Mouse (Mus musculus) thymus, postnatal 0 days (tissue): Measurements from ENCODE around the gene Fntb. TPM values are rescaled to one million over a fixed set of nuclear protein-coding genes. Genes with fewer than 3 reads are reported as not detected.
"Not testable (repeated sequence)": the region's sequence is repeated elsewhere in the genome, so short reads cannot be mapped to it uniquely, and the experiment has no call there.

Source experiments
- DNase-seq: peaks from one replicate; pipeline ENCODE4 v3.0.0-alpha.2; 2015; ENCODE audit warnings: low spot score
- polyA plus RNA-seq: library from polyadenylated mRNA; unstranded; fragments of >200 nt; fragmentation: Nextera tagmentation; extraction: Ambion mirVana; gene quantifications from 2 replicates; pipeline ENCODE4 v1.2.1, GENCODE M21; 2015

The Fntb gene
- polyA plus RNA-seq, 1 experiment from 2014 or later = 29.7 TPM

GRCm38 (mm10) chr12:76837101-76837843, 71.9 kb downstream of the Fntb start:
- DNase-seq = peak; percentile 97

GRCm38 (mm10) chr12:76837844-76838650, 72.7 kb downstream of the Fntb start:
- DNase-seq = no peak

GRCm38 (mm10) chr12:76839298-76839697, 73.9 kb downstream of the Fntb start:
- DNase-seq = no peak

GRCm38 (mm10) chr12:76840081-76840480, 74.7 kb downstream of the Fntb start:
- no peak for DNase-seq

GRCm38 (mm10) chr12:76844346-76845061, 79.1 kb downstream of the Fntb start:
- peak; percentile 50 for DNase-seq

GRCm38 (mm10) chr12:76852419-76852818, 87.0 kb downstream of the Fntb start:
- no peak for DNase-seq

GRCm38 (mm10) chr12:76853378-76854142, 88.2 kb downstream of the Fntb start:
- DNase-seq = peak; percentile 65

GRCm38 (mm10) chr12:76857087-76857486, 91.7 kb downstream of the Fntb start:
- DNase-seq = no peak

GRCm38 (mm10) chr12:76858788-76859187, 93.4 kb downstream of the Fntb start:
- not testable (repeated sequence) for DNase-seq

GRCm38 (mm10) chr12:76863651-76864050, 98.3 kb downstream of the Fntb start:
- DNase-seq = no peak

- no peak for DNase-seq
Measured at GRCm38 (mm10) chr12:76865266-76865665, 99.9 kb downstream of the Fntb start.

GRCm38 (mm10) chr12:76867586-76868280, 102.3 kb downstream of the Fntb start:
- DNase-seq = peak; percentile 41

GRCm38 (mm10) chr12:76868463-76869198, 103.2 kb downstream of the Fntb start:
- no peak for DNase-seq

- DNase-seq = no peak
Measured at GRCm38 (mm10) chr12:76869561-76869960, 104.2 kb downstream of the Fntb start.

- no peak for DNase-seq
Measured at GRCm38 (mm10) chr12:76872767-76873316, 107.5 kb downstream of the Fntb start.

GRCm38 (mm10) chr12:76874826-76875225, 109.4 kb downstream of the Fntb start:
- DNase-seq = no peak

- DNase-seq = peak; percentile 73
Measured at GRCm38 (mm10) chr12:76879242-76879641, 113.9 kb downstream of the Fntb start.

- no peak for DNase-seq
Measured at GRCm38 (mm10) chr12:76880131-76880530, 114.7 kb downstream of the Fntb start.

- DNase-seq = no peak
Measured at GRCm38 (mm10) chr12:76883824-76884223, 118.4 kb downstream of the Fntb start.
